Mouse (Mus musculus): ENCODE measurements at regions not wholly inside any gene's neighbourhood (a gene's known extent, or its start where the extent isn't known, plus 50 kb on each side); places are given as distances from the start of the nearest gene placed in this dataset.

DNA sequence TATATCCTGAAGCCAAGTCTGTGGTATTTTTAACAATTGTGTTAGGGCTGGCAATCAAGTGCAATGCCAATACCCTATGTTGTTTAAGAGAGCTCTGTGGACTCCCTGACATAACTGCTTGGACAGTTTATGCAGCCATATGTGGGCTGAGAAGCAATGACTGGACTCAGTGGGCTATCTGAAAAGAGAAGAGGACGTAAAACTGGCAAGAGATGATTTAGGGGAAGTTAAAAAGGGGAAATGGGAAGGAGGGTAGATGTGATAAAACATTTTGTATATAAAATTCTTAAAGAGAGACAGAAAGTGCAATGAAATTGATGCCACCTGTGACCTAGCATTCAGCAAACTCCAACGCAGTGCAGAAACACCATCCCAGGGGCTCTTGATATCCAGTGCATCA, 76.9 kb upstream of the Slc28a3 start:
- no peak overlapping the region for H3K27ac ChIP-seq
- peaks cover 5% of the 10 kb centered on the region; the same call in 1 of the 2 replicates for H3K4me1 ChIP-seq (ENCODE audit: insufficient read depth, low read length)
- DNase-seq (ENCODE audit: low spot score), result no peak
- no peak overlapping the region for H3K4me2 ChIP-seq (ENCODE audit: low read depth, low read length)
- ATAC-seq, result no peak
- no peak for TF ChIP-seq CTCF (IDR thresholded peaks at IDR 0.05; ENCODE audit: low read depth)
- 92% methylated on average over 2 of the region's 2 CpGs for WGBS
- H3K4me3 ChIP-seq (ENCODE audit: low read length), result no peak overlapping the region
- no peaks in the 10 kb centered on the region for H3K36me3 ChIP-seq (ENCODE audit: insufficient read depth, low read length)
- H3K9me3 ChIP-seq (ENCODE audit: low read length), result no peaks in the 10 kb centered on the region
- H3K9ac ChIP-seq (replicated peaks; ENCODE audit: low read length), result no peak overlapping the region
- no peaks in the 10 kb centered on the region for H3K27me3 ChIP-seq (ENCODE audit: insufficient read depth, low read length)

DNA sequence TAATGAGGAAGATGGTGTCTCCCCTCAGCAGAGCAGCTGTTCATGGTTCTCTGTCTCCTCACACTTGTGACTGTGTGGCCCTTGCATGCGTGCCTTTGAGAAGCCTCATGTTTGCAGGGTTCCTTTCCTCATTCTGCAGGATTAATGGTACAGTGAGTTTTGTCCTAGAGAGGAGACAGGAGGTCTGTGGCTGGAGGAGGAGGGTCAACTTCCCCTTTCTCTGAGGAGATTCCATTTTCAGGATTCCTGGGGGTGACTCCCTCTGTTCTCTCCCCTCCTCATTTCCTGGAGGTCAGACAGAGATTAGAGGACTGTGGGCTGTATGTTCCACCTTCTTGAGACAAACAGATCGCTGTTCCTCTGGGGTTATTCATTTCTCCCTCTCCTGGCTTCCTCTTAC, 77.6 kb upstream of the Slc28a3 start:
- no peak overlapping the region for H3K4me3 ChIP-seq (ENCODE audit: low read length)
- H3K27me3 ChIP-seq (ENCODE audit: insufficient read depth, low read length), result no peaks in the 10 kb centered on the region
- no peak overlapping the region for H3K27ac ChIP-seq
- DNase-seq (ENCODE audit: low spot score), result no peak
- no peak for ATAC-seq
- H3K9ac ChIP-seq (replicated peaks; ENCODE audit: low read length), result no peak overlapping the region
- 76% methylated on average over 2 of the region's 2 CpGs for WGBS
- no peaks in the 10 kb centered on the region for H3K36me3 ChIP-seq (ENCODE audit: insufficient read depth, low read length)
- peaks cover 5% of the 10 kb centered on the region; the same call in 1 of the 2 replicates for H3K4me1 ChIP-seq (ENCODE audit: insufficient read depth, low read length)
- H3K4me2 ChIP-seq (ENCODE audit: low read depth, low read length), result no peak overlapping the region
- H3K9me3 ChIP-seq (ENCODE audit: low read length), result no peaks in the 10 kb centered on the region
- no peak for TF ChIP-seq CTCF (IDR thresholded peaks at IDR 0.05; ENCODE audit: low read depth)

DNA sequence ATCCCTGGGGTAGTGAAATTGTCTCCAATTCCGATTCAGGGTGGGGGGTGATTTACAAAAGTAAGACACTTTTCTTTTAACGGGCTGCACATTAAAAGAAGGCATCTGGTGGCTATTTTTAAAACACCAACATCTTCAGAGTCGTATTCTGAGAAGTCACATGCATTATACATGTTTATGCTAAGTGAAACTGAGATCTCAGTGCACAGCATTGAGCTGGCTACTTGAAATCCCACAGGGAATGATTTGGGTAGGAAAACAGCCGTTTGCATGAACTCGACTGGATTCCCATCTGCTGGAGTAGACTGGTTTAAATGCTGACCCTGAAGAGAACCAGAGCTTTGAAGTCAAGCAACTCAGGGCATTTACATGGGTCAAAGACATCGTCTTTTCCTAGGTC, 84.0 kb upstream of the Slc28a3 start:
- Histone ChIP-seq H3K4me1 (ENCODE audit: insufficient read depth, low read length) (peaks cover 5% of the 10 kb centered on the region; the same call in 1 of the 2 replicates), H3K4me2 (ENCODE audit: low read depth, low read length) (no peak overlapping the region), H3K27ac (no peak overlapping the region), H3K9me3 (ENCODE audit: low read length) (no peaks in the 10 kb centered on the region), H3K27me3 (ENCODE audit: insufficient read depth, low read length) (no peaks in the 10 kb centered on the region), H3K4me3 (ENCODE audit: low read length) (no peak overlapping the region), H3K36me3 (ENCODE audit: insufficient read depth, low read length) (no peaks in the 10 kb centered on the region), H3K9ac (replicated peaks; ENCODE audit: low read length) (no peak overlapping the region)
- WGBS, result 45% methylated on average over 6 of the region's 6 CpGs
- ATAC-seq (no peak), DNase-seq (ENCODE audit: low spot score) (no peak)
- no peak for TF ChIP-seq CTCF (IDR thresholded peaks at IDR 0.05; ENCODE audit: low read depth)

DNA sequence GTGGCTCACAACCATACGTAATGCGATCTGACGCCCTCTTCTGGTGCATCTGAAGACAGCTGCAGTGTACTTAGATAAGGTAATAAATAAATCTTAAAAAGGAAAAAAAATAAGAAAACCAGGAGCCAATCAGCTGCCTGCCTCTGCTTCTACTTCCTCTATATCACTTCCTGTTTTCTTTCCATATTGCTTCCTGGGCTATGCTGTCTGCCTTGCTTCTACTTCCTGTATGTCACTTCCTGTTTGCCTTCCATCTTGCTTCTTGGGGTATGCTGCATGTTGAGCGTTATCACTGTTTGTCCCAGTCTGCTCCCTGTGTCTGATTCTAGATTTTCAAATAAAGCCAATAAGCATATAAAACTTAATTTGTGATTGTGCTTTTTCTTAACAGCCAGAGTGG, 85.3 kb upstream of the Slc28a3 start:
- no peak for TF ChIP-seq CTCF (IDR thresholded peaks at IDR 0.05; ENCODE audit: low read depth)
- no peaks in the 10 kb centered on the region for H3K36me3 ChIP-seq (ENCODE audit: insufficient read depth, low read length)
- 94% methylated on average over 4 of the region's 4 CpGs for WGBS
- H3K9me3 ChIP-seq (ENCODE audit: low read length), result no peaks in the 10 kb centered on the region
- peaks cover 5% of the 10 kb centered on the region; the same call in 1 of the 2 replicates for H3K4me1 ChIP-seq (ENCODE audit: insufficient read depth, low read length)
- H3K9ac ChIP-seq (replicated peaks; ENCODE audit: low read length), result no peak overlapping the region
- DNase-seq (ENCODE audit: low spot score) (no peak), ATAC-seq (no peak)
- H3K27me3 ChIP-seq (ENCODE audit: insufficient read depth, low read length), result no peaks in the 10 kb centered on the region
- no peak overlapping the region for H3K4me3 ChIP-seq (ENCODE audit: low read length)
- no peak overlapping the region for H3K4me2 ChIP-seq (ENCODE audit: low read depth, low read length)
- H3K27ac ChIP-seq, result no peak overlapping the region

DNA sequence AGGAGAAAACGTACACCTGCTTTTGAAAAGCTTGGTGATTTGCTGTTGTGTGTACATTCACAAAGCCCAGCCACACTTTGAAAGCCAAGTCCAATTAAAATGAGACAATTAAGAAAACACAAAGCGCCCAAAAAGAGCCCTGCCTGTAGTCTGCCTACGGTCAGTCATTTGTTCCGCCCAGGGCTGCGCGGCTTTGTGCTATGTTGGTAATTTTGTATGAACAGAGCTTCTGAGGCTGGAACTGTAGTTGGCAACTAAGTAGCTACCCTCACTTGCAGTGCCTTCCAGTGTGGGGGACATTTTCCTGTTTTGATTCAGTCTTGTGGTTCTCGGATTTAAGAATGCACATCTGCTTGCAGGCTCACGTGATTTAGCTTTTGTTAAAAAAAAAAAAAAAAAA, 89.3 kb upstream of the Slc28a3 start:
- H3K4me3 ChIP-seq (ENCODE audit: low read length), result no peak overlapping the region
- ATAC-seq (no peak), DNase-seq (ENCODE audit: low spot score) (no peak)
- no peak for TF ChIP-seq CTCF (IDR thresholded peaks at IDR 0.05; ENCODE audit: low read depth)
- no peak overlapping the region for H3K4me2 ChIP-seq (ENCODE audit: low read depth, low read length)
- H3K27ac ChIP-seq, result no peak overlapping the region
- WGBS, result 60% methylated on average over 8 of the region's 8 CpGs
- no peaks in the 10 kb centered on the region for H3K36me3 ChIP-seq (ENCODE audit: insufficient read depth, low read length)
- H3K9ac ChIP-seq (replicated peaks; ENCODE audit: low read length), result no peak overlapping the region
- no peaks in the 10 kb centered on the region for H3K4me1 ChIP-seq (ENCODE audit: insufficient read depth, low read length)
- H3K9me3 ChIP-seq (ENCODE audit: low read length), result no peaks in the 10 kb centered on the region
- no peaks in the 10 kb centered on the region for H3K27me3 ChIP-seq (ENCODE audit: insufficient read depth, low read length)

DNA sequence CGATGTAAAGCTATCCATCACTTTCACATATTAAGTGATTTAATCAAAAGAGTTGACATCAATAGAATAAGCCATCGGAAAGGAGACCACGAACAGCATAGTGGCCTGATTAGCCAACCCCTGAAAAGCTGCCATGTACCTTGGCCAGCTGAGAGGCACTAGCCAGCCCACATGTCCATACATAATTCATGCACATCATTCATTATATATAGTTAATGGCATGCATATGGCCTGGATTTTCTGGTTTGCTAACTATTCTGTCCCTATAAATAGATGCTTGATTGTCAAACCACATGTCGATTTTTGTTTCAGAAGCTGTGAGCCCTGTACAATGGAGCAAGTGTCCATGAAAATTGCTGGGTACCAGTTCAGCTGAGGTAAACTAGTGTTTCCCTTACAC, 93.5 kb upstream of the Slc28a3 start:
- H3K4me1 ChIP-seq (ENCODE audit: insufficient read depth, low read length), result no peaks in the 10 kb centered on the region
- no peaks in the 10 kb centered on the region for H3K36me3 ChIP-seq (ENCODE audit: insufficient read depth, low read length)
- no peak overlapping the region for H3K4me3 ChIP-seq (ENCODE audit: low read length)

DNA sequence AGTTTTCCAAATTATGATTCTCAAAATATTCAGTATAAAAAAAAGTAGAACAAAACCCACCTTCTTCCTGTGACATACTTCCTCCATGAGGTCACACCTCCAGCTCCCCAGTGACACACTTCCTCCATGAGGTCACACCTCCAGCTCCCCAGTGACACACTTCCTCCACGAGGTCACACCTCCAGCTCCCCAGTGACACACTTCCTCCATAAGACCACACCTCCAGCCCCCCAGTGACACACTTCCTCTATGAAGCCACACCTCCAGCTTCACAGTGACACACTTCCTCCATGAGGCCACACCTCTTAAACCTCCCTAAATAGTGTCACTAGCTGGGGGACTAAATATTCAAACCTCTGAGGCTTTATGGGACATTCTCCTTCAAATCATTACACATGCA, 89.8 kb upstream of the Ntrk2 start:
- no peak for TF ChIP-seq CTCF (IDR thresholded peaks at IDR 0.05; ENCODE audit: low read depth)
- Histone ChIP-seq H3K27ac (no peak overlapping the region), H3K27me3 (ENCODE audit: insufficient read depth, low read length) (no peaks in the 10 kb centered on the region), H3K9me3 (ENCODE audit: low read length) (no peaks in the 10 kb centered on the region), H3K36me3 (ENCODE audit: insufficient read depth, low read length) (no peaks in the 10 kb centered on the region), H3K4me2 (ENCODE audit: low read depth, low read length) (no peak overlapping the region), H3K9ac (replicated peaks; ENCODE audit: low read length) (no peak overlapping the region), H3K4me3 (ENCODE audit: low read length) (no peak overlapping the region), H3K4me1 (ENCODE audit: insufficient read depth, low read length) (no peaks in the 10 kb centered on the region)
- DNase-seq (ENCODE audit: low spot score), result no peak
- ATAC-seq, result no peak
- WGBS, result 87% methylated on average over 1 of the region's 1 CpGs

More for the DNA sequence above, 93.5 kb upstream of the Slc28a3 start:
- Histone ChIP-seq H3K27me3 (ENCODE audit: insufficient read depth, low read length) (no peaks in the 10 kb centered on the region), H3K4me2 (ENCODE audit: low read depth, low read length) (no peak overlapping the region), H3K27ac (no peak overlapping the region), H3K9me3 (ENCODE audit: low read length) (no peaks in the 10 kb centered on the region), H3K9ac (replicated peaks; ENCODE audit: low read length) (no peak overlapping the region)
- ATAC-seq, result no peak
- WGBS, result 30% methylated on average over 4 of the region's 4 CpGs
- TF ChIP-seq CTCF (IDR thresholded peaks at IDR 0.05; ENCODE audit: low read depth), result no peak
- DNase-seq (ENCODE audit: low spot score), result no peak

Data from hindbrain, postnatal 0 days (tissue).